Mouse (Mus musculus): ENCODE data around the gene Etv1.

- no peak for TF ChIP-seq CTCF (IDR thresholded peaks at IDR 0.05; ENCODE audit: low read depth)
- TF ChIP-seq EP300 (IDR thresholded peaks at IDR 0.05; ENCODE audit: low read depth) = no peak
Measured at GRCm38 (mm10) chr12:38759322-38759721, 19.9 kb upstream of the Etv1 start.
